Mouse (Mus musculus) frontal cortex, adult (tissue): ENCODE results near the gene Ctla4.

Source experiments
- ATAC-seq: cut with Nextera tagmentation; 2 replicates; pipeline ENCODE4 v1.9.2; 2017; ENCODE audit warnings: mild to moderate bottlenecking, moderate library complexity, mixed read lengths; ENCODE audit not compliant: low TSS enrichment

Ctla4 gene

DNA sequence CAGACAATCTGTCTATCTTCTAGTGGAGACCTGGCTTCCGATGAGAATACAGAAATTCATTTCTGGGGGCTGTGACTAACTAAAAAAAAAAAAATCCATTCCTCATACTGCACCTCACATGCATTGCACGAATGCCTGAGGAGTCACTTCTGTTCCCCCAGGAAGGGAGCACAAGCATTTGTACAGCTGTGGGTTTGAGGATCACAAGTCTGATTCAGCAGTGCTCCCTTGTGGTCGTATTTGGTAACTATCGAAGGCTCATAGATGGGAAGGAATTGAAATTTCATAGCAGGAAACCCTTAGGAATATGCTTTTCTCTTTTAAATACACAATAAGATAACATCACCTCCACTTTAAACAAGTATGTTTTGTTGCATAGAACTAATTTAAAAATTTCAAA, 74.3 kb downstream of the Ctla4 start:
- ATAC-seq = peak; percentile 98

DNA sequence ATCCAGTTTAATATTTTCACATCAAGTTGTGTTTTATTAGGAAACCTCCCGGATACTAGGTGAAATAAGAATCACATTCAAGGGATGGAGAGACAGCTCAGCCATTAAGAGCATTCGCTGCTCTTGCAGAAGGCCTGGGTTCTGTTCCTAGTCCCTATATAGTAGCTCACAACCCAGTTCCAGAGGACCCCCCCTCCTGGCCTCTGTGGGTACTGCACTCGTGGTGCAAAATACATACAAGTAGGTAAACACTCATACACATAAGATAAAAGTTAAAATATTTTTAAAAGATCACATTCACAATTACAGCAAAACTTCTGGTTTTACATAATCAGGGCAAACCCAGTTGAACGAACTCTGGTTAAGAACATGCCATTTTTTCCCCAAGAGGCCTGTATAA, 75.3 kb downstream of the Ctla4 start:
- no peak for ATAC-seq
